Mouse (Mus musculus): ENCODE measurements at regions not wholly inside any gene's neighbourhood (a gene's known extent, or its start where the extent isn't known, plus 50 kb on each side); places are given as distances from the start of the nearest gene placed in this dataset. TPM values are rescaled to one million over a fixed set of nuclear protein-coding genes. Genes with fewer than 3 reads are reported as not detected.

- H3K36me3 ChIP-seq, result no peaks in the 10 kb centered on the region
- H3K4me2 ChIP-seq (replicated peaks), result no peak overlapping the region
- H3K4me1 ChIP-seq, result no peaks in the 10 kb centered on the region
- no peaks in the 10 kb centered on the region for H3K27me3 ChIP-seq
- 2% methylated on average over 2 of the region's 2 CpGs for WGBS
- H3K4me3 ChIP-seq, result no peak overlapping the region
- H3K9me3 ChIP-seq, result no peaks in the 10 kb centered on the region
- no peak for ATAC-seq (ENCODE audit: low FRiP score, low read depth)
- H3K27ac ChIP-seq, result no peak overlapping the region
- H3K9ac ChIP-seq, result no peak overlapping the region
These were observed 925.5 kb downstream of the Ntrk3 start for GRCm38 (mm10) chr7:77812052-77812903.

- H3K9ac ChIP-seq, result no peak overlapping the region
- H3K4me3 ChIP-seq, result no peak overlapping the region
- H3K9me3 ChIP-seq, result no peaks in the 10 kb centered on the region
- WGBS, result 79% methylated on average over 2 of the region's 2 CpGs
- no peak overlapping the region for H3K4me2 ChIP-seq (replicated peaks)
- H3K4me1 ChIP-seq, result no peaks in the 10 kb centered on the region
- no peak for ATAC-seq (ENCODE audit: low FRiP score, low read depth)
- no peaks in the 10 kb centered on the region for H3K36me3 ChIP-seq
- H3K27ac ChIP-seq, result no peak overlapping the region
- H3K27me3 ChIP-seq, result no peaks in the 10 kb centered on the region
These were observed 951.0 kb downstream of the Ntrk3 start for GRCm38 (mm10) chr7:77786801-77787200.

- no peaks in the 10 kb centered on the region for H3K4me1 ChIP-seq
- no peak overlapping the region for H3K9ac ChIP-seq
- no peak overlapping the region for H3K4me3 ChIP-seq
- no peak overlapping the region for H3K4me2 ChIP-seq (replicated peaks)
- H3K36me3 ChIP-seq, result no peaks in the 10 kb centered on the region
- 61% methylated on average over 11 of the region's 11 CpGs for WGBS
- ATAC-seq (ENCODE audit: low FRiP score, low read depth), result no peak
- no peak overlapping the region for H3K27ac ChIP-seq
- no peaks in the 10 kb centered on the region for H3K27me3 ChIP-seq
- H3K9me3 ChIP-seq, result no peaks in the 10 kb centered on the region
These were observed 965.9 kb downstream of the Ntrk3 start for GRCm38 (mm10) chr7:77771711-77772449.

DNA sequence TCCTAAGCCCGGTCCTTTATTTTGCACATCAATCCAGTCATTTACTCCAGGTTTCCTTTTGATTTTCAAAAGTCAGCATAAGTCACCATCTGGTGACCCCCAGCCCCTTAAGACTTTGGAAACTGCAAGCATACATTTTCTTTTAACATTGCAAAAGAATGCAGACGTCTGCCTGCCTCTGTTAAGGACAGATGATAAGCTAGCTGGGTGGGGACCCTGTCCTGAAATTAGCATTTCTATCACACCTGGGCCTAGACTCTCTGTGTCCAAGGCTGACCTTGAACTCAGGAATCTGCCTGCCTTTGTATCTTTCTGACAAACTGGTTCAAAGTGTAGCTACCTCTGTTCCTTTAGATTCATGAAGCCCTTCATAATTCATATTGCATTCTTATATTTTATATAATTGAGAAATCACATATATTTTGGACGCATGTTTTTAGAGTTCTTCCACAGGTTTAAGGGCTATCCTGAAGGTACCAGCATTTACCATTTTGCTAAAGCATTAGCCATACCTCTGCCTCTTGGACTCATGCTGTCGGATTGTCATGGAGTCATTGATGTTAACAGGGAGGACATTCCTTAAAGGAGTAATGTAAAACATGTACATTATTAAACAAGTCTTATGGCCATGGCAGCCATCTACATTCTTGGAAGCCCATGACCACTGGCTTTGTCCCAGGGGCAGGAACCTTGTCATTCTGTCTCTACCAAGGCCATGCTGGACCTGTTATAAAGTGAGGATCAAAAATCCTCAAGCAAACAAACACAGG lies 998.6 kb downstream of the Ntrk3 start:
- ATAC-seq (ENCODE audit: low FRiP score, low read depth), result no peak
- 72% methylated on average over 4 of the region's 4 CpGs for WGBS
- H3K9me3 ChIP-seq, result no peaks in the 10 kb centered on the region

More for the DNA sequence above, 998.6 kb downstream of the Ntrk3 start:
- no peak overlapping the region for H3K4me3 ChIP-seq
- no peak overlapping the region for H3K27ac ChIP-seq
- no peaks in the 10 kb centered on the region for H3K36me3 ChIP-seq
- no peak overlapping the region for H3K9ac ChIP-seq
- H3K4me2 ChIP-seq (replicated peaks), result no peak overlapping the region
- H3K27me3 ChIP-seq, result no peaks in the 10 kb centered on the region
- no peaks in the 10 kb centered on the region for H3K4me1 ChIP-seq

Small RNA genes in the stretch of these regions (microRNA-seq; reads per million reads assigned to microRNA genes)
- not detected for gene Gm44358

All from limb, embryonic 13.5 days (tissue).